Mouse (Mus musculus) megakaryocyte progenitor cell, adult 5-6 weeks (primary cell): Measurements from ENCODE around the gene Slc22a15. TPM values are rescaled to one million over a fixed set of nuclear protein-coding genes. Genes with fewer than 3 reads are reported as not detected.

Experiments used
- ATAC-seq: replicated peaks from 2 replicates; pipeline ENCODE4 v1.8.0; 2016; ENCODE audit warnings: mild to moderate bottlenecking, moderate TSS enrichment, inconsistent platforms; ENCODE audit not compliant: poor library complexity
- total RNA-seq, 2 experiments: library from RNA; stranded (forward) in 1 of 2; stranded (reverse) in 1 of 2; fragments of 157-497, 149-512 nt in 1 of 2; fragments of 200-1000 nt in 1 of 2; gene quantifications; 2 replicates each; pipeline versions ENCODE4 v1.2.3 to v1.2.4; 2015 to 2017

The Slc22a15 gene
- total RNA-seq, 2 experiments from 2014 or later = 7.4 to 9.5 TPM

- ATAC-seq = no peak
These were observed 5.7 kb downstream of the Slc22a15 start for GRCm38 (mm10) chr3:101918526-101918925.

DNA sequence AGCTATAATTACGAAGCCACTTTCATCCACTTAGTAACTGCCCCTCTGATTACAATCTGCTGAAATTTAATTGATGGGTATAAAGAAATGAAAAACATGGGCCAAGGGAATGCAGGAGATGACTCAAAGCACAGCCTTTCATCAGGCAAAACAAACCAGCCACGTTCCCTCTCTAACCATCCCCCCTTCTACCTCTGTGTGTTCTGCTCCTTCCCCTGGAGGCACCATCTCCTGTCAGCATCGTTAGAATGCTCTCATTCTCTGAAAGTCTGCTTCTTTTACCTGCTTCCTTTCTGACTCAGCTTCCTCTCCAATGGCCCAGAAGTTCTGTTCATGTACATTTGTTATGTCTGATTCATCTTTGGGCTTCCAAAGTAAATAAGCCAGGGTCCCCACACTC is 6.6 kb downstream of the Slc22a15 start:
- no peak for ATAC-seq

DNA sequence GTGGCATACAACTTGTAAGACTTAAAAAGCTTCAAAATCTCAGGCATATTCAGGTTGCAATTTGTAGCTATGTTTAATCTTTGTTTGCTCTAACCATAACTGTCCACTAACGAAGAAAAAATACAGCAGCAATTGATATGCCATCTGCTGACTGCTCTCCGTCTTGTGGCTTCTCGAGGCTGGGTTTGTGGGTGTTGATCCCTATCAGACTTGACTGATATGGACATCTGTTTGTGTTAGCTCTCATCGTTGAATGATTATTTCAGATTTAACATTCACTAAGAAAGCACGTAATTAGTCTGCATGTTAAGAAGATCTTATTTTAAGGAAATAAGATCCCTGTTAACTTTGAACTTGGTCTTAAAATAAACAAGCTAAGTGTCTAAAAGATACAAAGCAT is 7.7 kb downstream of the Slc22a15 start:
- ATAC-seq = no peak

DNA sequence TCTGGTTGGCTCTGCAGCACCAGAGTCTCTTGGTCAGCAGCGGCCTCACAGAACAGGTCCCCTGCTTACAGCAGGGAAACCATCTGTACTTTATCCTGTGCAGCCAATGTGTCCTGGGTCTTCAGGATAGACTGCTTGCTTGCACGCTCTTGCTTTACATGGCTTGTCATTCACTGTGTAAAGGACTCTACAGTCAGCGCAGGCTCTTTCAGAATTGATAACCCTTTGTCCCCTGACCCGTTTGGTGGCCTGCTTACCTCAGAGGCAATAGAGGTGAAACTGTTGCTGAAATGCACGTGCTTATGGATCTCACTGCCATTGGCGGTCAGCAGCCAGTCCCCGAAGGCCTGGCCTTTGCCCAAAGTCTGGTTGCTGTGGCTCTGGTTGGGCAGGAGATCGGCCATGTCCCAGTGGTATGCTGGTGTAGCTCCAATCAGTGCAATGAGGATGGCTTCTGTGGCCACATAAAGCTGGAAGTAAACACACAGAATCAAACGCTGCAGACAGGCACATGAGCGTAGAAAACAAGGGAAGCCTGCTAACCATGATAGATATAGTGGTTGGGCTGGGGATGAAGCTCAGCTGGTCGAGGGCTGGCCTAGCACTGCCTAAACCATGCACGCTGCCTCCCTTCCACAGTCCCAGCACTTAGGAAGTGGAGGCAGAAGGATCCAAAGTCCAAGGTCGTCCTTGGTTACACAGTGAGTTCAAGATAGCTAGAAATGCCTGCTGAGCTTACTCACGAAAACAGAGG is 9.0 kb downstream of the Slc22a15 start:
- ATAC-seq = no peak

DNA sequence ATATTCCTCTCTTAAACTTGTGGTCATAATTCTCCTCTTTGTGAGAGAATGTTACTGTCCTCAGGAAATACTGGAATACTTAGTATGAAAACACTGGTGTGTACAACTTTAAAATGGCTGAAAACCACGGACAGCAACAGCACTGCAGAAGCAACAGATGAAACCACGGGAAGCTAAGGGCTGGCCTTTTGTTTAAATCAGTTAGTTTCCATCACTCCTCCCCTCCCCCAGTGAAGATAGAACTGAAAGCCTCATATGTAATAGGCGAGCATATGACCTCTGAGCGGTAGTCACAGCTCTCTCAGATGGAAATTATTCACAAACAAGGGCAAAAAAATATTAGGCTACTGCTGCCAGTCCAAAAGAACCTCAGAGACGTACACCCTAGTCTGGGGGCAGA is 10.0 kb downstream of the Slc22a15 start:
- no peak for ATAC-seq

GRCm38 (mm10) chr3:101912041-101912440 is 12.2 kb downstream of the Slc22a15 start:
- no peak for ATAC-seq

- ATAC-seq = no peak
These were observed 17.2 kb downstream of the Slc22a15 start for GRCm38 (mm10) chr3:101907049-101907448.

GRCm38 (mm10) chr3:101904776-101905175 is 19.5 kb downstream of the Slc22a15 start:
- ATAC-seq = no peak

GRCm38 (mm10) chr3:101903091-101903490 is 21.2 kb downstream of the Slc22a15 start:
- no peak for ATAC-seq

DNA sequence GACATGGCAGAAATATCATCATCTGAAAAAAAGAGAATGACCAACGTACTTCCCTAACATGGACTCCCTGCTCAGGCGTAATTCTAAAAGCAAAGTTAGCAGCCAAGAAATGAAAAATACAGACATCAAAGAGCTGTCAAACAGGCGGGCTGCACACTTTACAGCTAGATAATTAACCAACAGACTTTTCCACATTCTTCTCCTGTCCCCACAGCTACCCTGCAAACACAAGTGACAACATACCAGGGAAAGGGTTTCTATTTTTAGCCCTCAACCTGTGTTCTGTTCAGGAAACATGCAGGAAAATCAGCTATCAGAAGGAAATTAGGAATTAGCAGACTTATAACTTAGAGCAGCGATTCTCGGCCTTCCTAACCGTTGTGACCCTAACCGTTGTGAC is 21.9 kb downstream of the Slc22a15 start:
- no peak for ATAC-seq

GRCm38 (mm10) chr3:101897377-101897974 is 26.8 kb downstream of the Slc22a15 start:
- ATAC-seq = no peak

DNA sequence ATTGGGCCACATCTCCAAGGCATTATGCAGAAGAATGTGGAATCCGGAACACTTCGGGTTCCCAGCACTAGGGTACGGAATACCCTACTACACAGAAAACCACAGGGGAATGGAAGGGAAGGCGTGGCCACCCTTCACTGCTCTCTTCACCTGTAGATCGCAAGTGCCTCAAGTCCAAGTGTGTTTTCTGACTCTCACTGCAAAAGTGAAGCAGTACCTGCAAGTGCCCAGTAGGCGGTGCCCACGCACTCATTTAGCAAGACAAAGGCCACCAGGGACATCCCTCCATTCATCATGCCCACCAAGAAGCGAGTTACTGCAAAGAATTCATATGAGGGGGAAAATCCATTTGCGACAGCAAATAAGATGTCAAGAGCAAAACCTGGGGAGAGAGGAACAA is 27.4 kb downstream of the Slc22a15 start:
- peak; percentile 95 for ATAC-seq

DNA sequence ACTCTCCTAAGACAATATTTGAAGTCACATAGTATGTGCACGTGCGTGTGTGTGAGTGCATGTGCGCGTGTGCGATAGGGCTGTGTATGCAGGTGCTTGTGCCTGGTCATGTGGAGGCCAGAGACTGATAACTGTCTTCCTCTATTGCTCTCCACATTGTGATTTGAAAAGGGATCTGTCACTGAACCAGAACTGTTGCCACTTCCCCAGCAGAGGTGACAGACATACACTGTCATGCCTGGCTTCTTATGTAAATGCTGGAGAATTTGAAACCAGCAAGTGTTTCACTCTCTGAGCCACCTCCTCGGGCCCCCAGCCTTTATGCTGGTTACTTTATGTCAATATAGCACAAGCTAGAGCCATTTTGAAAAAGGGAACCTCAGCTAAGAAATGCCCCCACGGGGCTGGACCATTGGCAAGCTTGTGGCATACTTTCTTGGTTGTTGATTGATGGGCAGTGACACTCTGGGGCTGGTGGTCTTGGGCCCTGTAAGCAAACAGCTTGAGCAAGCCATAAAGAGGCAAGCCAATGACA is 28.8 kb downstream of the Slc22a15 start:
- no peak for ATAC-seq

DNA sequence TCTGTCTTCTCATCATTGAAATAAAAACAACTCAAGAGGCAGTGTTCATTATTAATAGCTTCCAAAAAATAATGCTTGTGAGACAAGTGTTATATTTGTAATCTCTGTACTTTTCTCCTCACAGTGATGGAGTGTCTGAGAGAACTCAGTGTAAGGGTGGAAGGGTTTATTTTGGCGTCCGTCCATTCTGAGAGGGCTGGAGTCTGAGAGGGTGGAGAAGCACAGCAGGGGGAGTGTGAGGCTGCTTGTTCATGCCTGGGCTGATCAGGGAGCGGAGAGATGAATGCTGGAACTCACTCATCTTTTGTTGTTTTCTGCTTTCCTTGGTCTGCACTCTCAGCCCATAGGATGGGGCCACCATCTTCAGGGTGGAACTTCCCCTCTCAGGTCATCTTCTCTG is 38.7 kb downstream of the Slc22a15 start:
- no peak for ATAC-seq

GRCm38 (mm10) chr3:101885041-101885440 is 39.2 kb downstream of the Slc22a15 start:
- ATAC-seq = no peak

- ATAC-seq = no peak
These were observed 40.4 kb downstream of the Slc22a15 start for GRCm38 (mm10) chr3:101883902-101884301.

GRCm38 (mm10) chr3:101881721-101882120 is 42.5 kb downstream of the Slc22a15 start:
- ATAC-seq = no peak

DNA sequence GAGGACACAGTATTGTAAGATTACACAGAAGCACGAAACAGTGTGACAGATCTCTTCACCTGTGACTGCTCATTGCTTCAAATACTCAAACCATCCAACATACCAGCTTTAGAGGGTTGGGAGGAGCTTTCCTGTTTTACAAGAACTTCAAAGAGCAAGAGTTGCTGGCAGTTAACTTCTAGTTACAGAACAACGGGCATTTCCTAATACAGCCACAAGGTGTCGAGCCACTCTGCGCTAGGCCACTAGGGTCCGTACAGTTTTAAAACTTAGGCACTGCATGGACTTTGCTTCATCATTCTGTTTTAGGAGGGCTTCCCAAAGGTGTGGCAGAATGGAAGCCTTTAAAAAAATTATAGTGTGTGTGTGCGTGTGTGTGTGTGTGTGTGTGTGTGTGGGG is 43.4 kb downstream of the Slc22a15 start:
- no peak for ATAC-seq

GRCm38 (mm10) chr3:101878136-101878535 is 46.1 kb downstream of the Slc22a15 start:
- no peak for ATAC-seq

DNA sequence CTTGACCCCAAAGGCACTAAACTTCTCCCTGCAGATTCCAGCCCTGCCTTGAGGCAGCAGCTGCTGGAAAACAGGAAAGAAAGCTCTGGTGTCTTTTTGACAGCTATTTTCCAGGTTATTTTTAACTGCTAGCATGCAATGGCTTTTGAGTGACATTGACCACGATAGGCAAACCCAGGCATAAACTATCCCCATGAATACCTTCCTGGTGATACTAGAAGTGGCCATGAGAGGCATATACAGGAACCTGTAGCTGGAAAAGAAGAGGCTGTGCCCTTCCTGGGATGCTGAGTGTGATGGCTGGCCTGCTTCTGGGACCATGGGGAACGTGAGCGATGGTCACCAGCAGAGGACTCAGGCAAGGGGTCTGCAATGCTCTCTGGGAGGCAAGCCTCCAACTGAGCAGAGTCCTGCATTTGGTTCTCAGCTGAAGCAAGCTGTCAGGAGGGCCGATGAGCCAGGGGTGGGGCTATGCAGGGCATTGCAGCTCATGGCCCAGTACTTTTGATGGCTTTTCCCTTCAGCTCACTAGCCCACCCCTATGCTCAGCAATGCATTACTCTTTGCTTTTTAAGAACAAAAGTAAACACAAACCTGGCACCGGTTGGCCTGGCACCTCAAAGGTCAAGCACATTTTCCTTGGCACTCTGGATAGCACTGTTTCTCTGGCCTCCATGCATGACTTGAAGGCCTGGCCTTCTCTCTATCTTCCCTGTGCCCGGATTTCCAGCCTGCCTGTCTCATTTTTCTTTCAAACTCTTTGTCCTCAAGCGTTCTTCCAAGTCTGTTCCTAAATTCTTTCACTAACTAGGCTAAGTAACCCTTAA is 47.6 kb downstream of the Slc22a15 start:
- no peak for ATAC-seq

DNA sequence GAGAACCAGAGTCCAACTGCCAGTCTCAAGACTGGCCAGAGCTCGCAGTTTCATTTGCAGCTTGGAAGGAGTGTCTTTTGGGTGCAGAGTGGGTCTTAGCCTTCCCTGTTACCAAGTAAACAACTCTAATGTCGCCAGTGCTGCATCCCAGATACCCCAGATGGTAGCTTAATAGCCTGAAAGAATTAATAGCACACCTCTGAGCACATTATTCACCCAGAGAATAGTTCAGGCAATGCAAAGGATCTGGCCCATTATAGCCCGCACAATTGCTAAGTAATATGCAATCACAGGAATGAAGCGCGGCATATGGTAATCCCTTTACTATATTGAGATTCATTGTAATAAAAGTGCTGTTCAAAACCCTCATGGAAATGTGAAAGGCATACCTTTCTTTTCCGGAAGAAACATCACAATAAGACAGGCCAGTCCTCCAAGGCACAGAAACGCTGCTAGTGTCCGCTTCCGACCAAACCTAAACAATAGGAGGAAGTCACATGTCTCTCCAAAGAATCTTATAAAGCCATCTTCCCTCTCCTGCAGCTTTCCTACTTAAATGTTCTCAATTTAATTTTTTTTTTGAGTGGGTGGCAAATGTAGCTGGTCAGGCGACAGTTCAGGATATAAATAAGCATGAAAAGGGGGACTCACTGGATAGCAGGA is 48.9 kb downstream of the Slc22a15 start:
- no peak for ATAC-seq
